Mouse (Mus musculus): ENCODE data around the gene Pigv. TPM values are rescaled to one million over a fixed set of nuclear protein-coding genes. Genes with fewer than 3 reads are reported as not detected.
A peak's percentile ranks its signal among the peaks of the same experiment; 100 is the strongest.

The Pigv gene
- total and polyA plus RNA-seq, 3 experiments, result 7.9 to 12.0 TPM; not detected in 1

GRCm38 (mm10) chr4:133673666-133674330 lies 1.4 kb upstream of the Pigv start:
- Histone ChIP-seq H3K4me3 (ENCODE audit: control insufficient read depth in 1 of 2, insufficient read depth in 1 of 2, low read depth in 2 of 2, low read length in 2 of 2) (peak overlapping the region; percentile 40 to 53), H3K9ac (ENCODE audit: control insufficient read depth, low read depth, low read length, poor library complexity, severe bottlenecking) (peak overlapping the region; percentile 79), H3K36me3 (ENCODE audit: control insufficient read depth in 1 of 2, insufficient read depth in 2 of 2, low read length in 2 of 2) (peaks cover 0 to 41% of the 10 kb centered on the region in 2 experiments; a peak in 2 of 4 replicates), H3K27ac (ENCODE audit: control insufficient read depth, low read depth, low read length) (peak overlapping the region; percentile 100), H3K27me3 (ENCODE audit: control insufficient read depth in 1 of 2, insufficient read depth in 2 of 2, low read length in 2 of 2) (no peaks in the 10 kb centered on the region), H3K9me3 (replicated peaks; ENCODE audit: insufficient read depth, low read length) (no peaks in the 10 kb centered on the region), H3K79me2 (ENCODE audit: control insufficient read depth, insufficient read depth, low read length, poor library complexity) (peaks cover 7% of the 10 kb centered on the region), H3K4me1 (ENCODE audit: control insufficient read depth in 1 of 2, insufficient read depth in 2 of 2, low read length in 2 of 2) (peaks cover 12 to 39% of the 10 kb centered on the region in 2 experiments)
- TF ChIP-seq NELFE (IDR thresholded peaks at IDR 0.05; ENCODE audit: low read depth, low read length) (peak; percentile 45; the same call in 1 of the 2 replicates), E2F4 (IDR thresholded peaks at IDR 0.05; ENCODE audit: borderline replicate concordance, low read depth, low read length) (no peak), ETS1 (IDR thresholded peaks at IDR 0.05; ENCODE audit: low read depth, low read length) (peak; percentile 67; the same call in 1 of the 2 replicates), MYC (IDR thresholded peaks at IDR 0.05; ENCODE audit: low read depth, low read length) (peak; percentile 37; the same call in 1 of the 2 replicates), ZMIZ1 (IDR thresholded peaks at IDR 0.05; ENCODE audit: low read depth, low read length) (no peak), SIN3A (IDR thresholded peaks at IDR 0.05; ENCODE audit: low read length) (peak; percentile 46), TBP (IDR thresholded peaks at IDR 0.05; ENCODE audit: low read depth, low read length) (peak; percentile 72), MAX (IDR thresholded peaks at IDR 0.05; ENCODE audit: low read length) (no peak), MAFK (IDR thresholded peaks at IDR 0.05; ENCODE audit: borderline replicate concordance, low read depth, low read length) (no peak), KAT2A (conservative IDR thresholded peaks at IDR 0.05; ENCODE audit: low read depth, low read length) (no peak), RAD21 (IDR thresholded peaks at IDR 0.05; ENCODE audit: low read depth, low read length) (no peak), HCFC1 (IDR thresholded peaks at IDR 0.05; ENCODE audit: low read depth, low read length) (0 out of 2 replicates have a peak, but pooled peaks have one; percentile 39), MXI1 (IDR thresholded peaks at IDR 0.05; ENCODE audit: low read depth, low read length) (no peak; the same call in 1 of the 2 replicates), CHD2 (IDR thresholded peaks at IDR 0.05; ENCODE audit: low read length) (0 out of 2 replicates have a peak, but pooled peaks have one; percentile 22), ZKSCAN1 (IDR thresholded peaks at IDR 0.05; ENCODE audit: low read depth, low read length) (no peak), MAZ (IDR thresholded peaks at IDR 0.05; ENCODE audit: low read depth, low read length) (peak; percentile 49; the same call in 1 of the 2 replicates), RCOR1 (IDR thresholded peaks at IDR 0.05; ENCODE audit: low read depth, low read length) (peak; percentile 61; the same call in 1 of the 2 replicates), CHD1 (IDR thresholded peaks at IDR 0.05; ENCODE audit: low read depth, low read length) (no peak), ELF1 (IDR thresholded peaks at IDR 0.05; ENCODE audit: low read depth, low read length) (no peak), SMC3 (IDR thresholded peaks at IDR 0.05; ENCODE audit: low read depth, low read length) (peak; percentile 19; the same call in 1 of the 2 replicates), POLR2AphosphoS5 (IDR thresholded peaks at IDR 0.05; ENCODE audit: borderline replicate concordance, low read depth, low read length) (no peak), USF1 (IDR thresholded peaks at IDR 0.05; ENCODE audit: low read depth, low read length) (no peak), EP300 (IDR thresholded peaks at IDR 0.05; ENCODE audit: low read depth in 1 of 2, low read length in 2 of 2) (peak in 1 of 2 experiments; percentile 72), USF2 (IDR thresholded peaks at IDR 0.05; ENCODE audit: borderline replicate concordance in 1 of 2, insufficient read depth in 1 of 2, low read depth in 1 of 2, low read length in 2 of 2) (no peak), GATA1 (IDR thresholded peaks at IDR 0.05; ENCODE audit: low read depth, low read length) (0 out of 2 replicates have a peak, but pooled peaks have one; percentile 12), ZNF384 (IDR thresholded peaks at IDR 0.05; ENCODE audit: low read depth, low read length) (peak; percentile 97), UBTF (IDR thresholded peaks at IDR 0.05; ENCODE audit: borderline replicate concordance, insufficient read depth, low read depth, low read length) (no peak), GABPA (IDR thresholded peaks at IDR 0.05; ENCODE audit: low read depth, low read length) (no peak), TAL1 (IDR thresholded peaks at IDR 0.05; ENCODE audit: low read length) (no peak), JUND (IDR thresholded peaks at IDR 0.05; ENCODE audit: low read depth, low read length) (no peak)
- DNase-seq (ENCODE audit: low read depth, low spot score), result peak; percentile 83
